Mouse (Mus musculus): Measurements from ENCODE around the gene Patj.
A peak's percentile ranks its signal among the peaks of the same experiment; 100 is the strongest.
"Not testable (repeated sequence)": the region's sequence is repeated elsewhere in the genome, so short reads cannot be mapped to it uniquely, and the experiment has no call there.

Gene Patj

GRCm38 (mm10) chr4:98666451-98666850, 270.9 kb downstream of the Patj start:
- no peak for DNase-seq

- DNase-seq, result no peak
These were observed 271.4 kb downstream of the Patj start for GRCm38 (mm10) chr4:98667009-98667408.

- no peak for DNase-seq
These were observed 281.9 kb downstream of the Patj start for GRCm38 (mm10) chr4:98677506-98677905.

- DNase-seq, result no peak
These were observed 291.2 kb downstream of the Patj start for GRCm38 (mm10) chr4:98686678-98687267.

GRCm38 (mm10) chr4:98688116-98688515, 292.5 kb downstream of the Patj start:
- no peak for DNase-seq

GRCm38 (mm10) chr4:98688520-98688919, 292.9 kb downstream of the Patj start:
- no peak for DNase-seq

- no peak for DNase-seq
These were observed 294.4 kb downstream of the Patj start for GRCm38 (mm10) chr4:98689988-98690387.

GRCm38 (mm10) chr4:98693465-98694185, 298.0 kb downstream of the Patj start:
- peak; percentile 59 for DNase-seq

- no peak for DNase-seq
These were observed 302.3 kb downstream of the Patj start for GRCm38 (mm10) chr4:98697932-98698331.

GRCm38 (mm10) chr4:98698921-98699320, 303.3 kb downstream of the Patj start:
- DNase-seq, result no peak

GRCm38 (mm10) chr4:98700156-98700555, 304.6 kb downstream of the Patj start:
- DNase-seq, result no peak

- peak; percentile 56 for DNase-seq
These were observed 306.8 kb downstream of the Patj start for GRCm38 (mm10) chr4:98702201-98702894.

GRCm38 (mm10) chr4:98710891-98711290, 315.3 kb downstream of the Patj start:
- no peak for DNase-seq

GRCm38 (mm10) chr4:98717735-98718546, 322.4 kb downstream of the Patj start:
- DNase-seq, result no peak

- no peak for DNase-seq
These were observed 322.9 kb downstream of the Patj start for GRCm38 (mm10) chr4:98718547-98718917.

- DNase-seq, result peak; percentile 68
These were observed 326.9 kb downstream of the Patj start for GRCm38 (mm10) chr4:98722454-98722853.

- DNase-seq, result not testable (repeated sequence)
These were observed 329.1 kb downstream of the Patj start for GRCm38 (mm10) chr4:98724682-98725081.

GRCm38 (mm10) chr4:98725439-98725838, 329.9 kb downstream of the Patj start:
- DNase-seq, result no peak

GRCm38 (mm10) chr4:98726590-98727237, 331.1 kb downstream of the Patj start, which contains the start of gene L1td1:
L1td1 (plus strand) TSS chr4:98726734.
- DNase-seq, result no peak

- DNase-seq, result no peak
These were observed 331.8 kb downstream of the Patj start for GRCm38 (mm10) chr4:98727295-98727958.

GRCm38 (mm10) chr4:98727959-98728347, 332.4 kb downstream of the Patj start:
- DNase-seq, result no peak

GRCm38 (mm10) chr4:98728716-98729115, 333.1 kb downstream of the Patj start:
- no peak for DNase-seq

Data from liver (tissue).